Mouse (Mus musculus): ENCODE results near the gene Hoxa11. TPM values are rescaled to one million over a fixed set of nuclear protein-coding genes. Genes with fewer than 3 reads are reported as not detected.

The Hoxa11 gene
- total RNA-seq, 2 experiments from 2014 or later, result not detected

DNA sequence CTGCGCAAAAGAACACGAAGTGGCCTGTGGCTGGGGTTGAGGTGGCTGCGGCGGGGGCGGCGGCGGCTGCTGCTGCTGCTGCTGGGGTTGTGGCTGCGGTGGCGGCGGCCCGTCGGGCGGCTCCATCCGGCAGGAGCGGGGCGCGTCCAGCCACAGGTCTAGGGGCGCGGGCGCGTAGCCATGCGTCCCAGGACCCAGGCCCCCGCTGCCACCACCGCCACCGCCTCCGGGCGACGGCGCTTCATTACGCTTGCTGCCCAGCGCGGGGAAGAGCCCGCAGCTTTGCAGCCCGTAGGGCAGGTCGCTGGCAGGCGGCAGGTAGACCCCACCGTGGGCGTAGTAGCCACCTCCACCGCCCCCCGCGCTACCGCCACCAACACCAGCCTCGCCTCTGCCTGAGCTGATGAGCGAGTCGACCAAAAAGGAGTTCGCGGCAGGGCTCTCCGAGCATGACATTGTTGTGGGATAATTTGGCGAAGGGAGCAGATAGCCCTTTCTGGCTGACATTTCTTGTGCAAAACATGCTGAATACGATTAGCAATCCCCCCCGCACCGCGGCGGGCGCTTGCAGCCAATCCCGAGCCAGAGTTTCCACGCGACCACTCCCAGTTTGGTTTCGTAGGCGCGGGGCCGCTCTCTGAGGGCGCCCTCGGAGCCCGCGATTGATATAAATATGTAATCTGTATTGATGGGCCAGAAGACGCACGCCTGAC, 11.0 kb downstream of the Hoxa11 start:
- DNase-seq, result no peak
- intact Hi-C loops (cut with DNase I), result no loop called here

DNA sequence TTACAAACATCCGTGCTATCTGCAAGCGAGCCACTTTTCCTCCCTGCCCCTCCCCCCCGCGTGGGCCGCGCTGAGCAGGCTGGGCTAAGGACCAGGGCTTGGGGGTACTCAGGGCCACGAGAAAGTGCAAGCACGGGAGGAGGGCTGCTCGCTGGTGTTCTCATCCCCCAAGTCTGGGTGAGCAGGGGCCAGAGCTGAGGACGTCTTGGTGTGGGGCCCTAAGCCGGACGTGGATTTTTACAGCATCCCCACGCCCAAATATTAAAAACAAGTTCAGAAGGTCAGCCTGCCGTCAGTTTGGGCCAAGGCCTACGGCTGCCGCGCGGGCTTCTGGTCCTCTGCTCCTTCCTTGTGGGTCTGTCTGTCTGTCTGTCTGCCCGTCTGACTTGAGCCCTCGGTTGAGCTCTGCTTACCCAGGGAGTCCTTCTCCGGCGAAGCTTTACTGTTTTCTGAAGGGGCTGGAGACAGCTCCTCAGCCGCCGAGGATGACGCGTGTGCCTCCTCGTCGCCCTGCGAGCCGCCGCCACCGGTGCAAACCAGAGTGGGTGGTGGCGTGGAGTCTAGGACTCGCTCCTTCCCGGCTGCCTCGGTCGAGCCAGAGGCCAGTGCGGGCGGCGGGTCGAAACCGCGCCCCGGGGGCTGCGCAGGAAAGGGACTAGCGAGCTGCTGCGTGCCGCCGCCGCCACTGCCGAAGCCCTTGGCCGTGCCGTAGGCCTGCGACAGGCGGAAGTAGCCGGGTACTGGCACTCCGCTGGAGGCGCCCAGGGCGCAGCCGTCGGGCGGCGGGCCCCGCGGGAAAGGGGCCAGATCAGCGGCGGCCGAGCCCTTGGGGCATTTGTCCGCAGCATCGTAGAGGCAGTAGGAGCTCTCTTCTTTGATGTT, 11.8 kb downstream of the Hoxa11 start:
- intact Hi-C loops (cut with DNase I), result no loop called here
- DNase-seq, result no peak

- no peak for DNase-seq
- intact Hi-C loops (cut with DNase I), result no loop called here
These were observed 12.5 kb downstream of the Hoxa11 start for GRCm38 (mm10) chr6:52232984-52233545.

GRCm38 (mm10) chr6:52232568-52232965, 13.0 kb downstream of the Hoxa11 start:
- intact Hi-C loops (cut with DNase I), result no loop called here
- no peak for DNase-seq

- no peak for DNase-seq
- intact Hi-C loops (cut with DNase I), result no loop called here
These were observed 13.6 kb downstream of the Hoxa11 start for GRCm38 (mm10) chr6:52231885-52232567.

DNA sequence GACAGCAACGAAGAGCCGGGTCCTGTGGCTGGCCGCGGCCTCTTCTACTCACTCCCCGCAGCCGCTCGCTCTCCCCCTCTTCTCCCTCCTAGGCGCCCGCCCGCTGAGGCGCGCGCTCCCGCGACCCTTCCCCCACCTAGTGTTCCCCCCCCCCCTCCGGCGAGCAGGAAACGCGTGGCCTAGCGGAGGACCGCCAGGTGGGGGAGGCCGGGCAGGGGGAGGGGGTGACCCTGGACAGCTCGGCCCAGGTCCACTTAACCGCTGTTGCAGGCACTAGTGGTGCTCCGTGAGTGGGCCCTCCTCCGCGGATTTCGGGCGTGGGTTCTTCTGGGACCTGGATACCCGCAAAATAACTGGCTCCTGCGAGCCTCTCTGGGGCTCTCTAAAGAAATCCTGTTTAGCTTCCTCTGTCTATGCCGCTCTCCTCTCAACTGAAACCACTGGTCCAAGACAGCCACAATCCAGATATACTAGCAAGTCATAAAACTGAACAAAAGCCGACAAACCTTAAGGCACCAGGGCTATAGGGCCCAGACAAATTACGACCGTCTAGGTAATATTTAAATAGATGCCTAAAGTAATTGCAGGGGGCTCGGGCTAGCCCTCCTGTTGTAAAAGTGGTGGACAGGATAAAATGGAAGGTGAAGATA, 15.0 kb downstream of the Hoxa11 start, which contains the start of gene Hoxa9:
Gene Hoxa9 (minus strand): TSS at position 574 of the 650 bp plus-strand sequence.
- intact Hi-C loops (cut with DNase I), result no loop called here
- DNase-seq, result no peak

DNA sequence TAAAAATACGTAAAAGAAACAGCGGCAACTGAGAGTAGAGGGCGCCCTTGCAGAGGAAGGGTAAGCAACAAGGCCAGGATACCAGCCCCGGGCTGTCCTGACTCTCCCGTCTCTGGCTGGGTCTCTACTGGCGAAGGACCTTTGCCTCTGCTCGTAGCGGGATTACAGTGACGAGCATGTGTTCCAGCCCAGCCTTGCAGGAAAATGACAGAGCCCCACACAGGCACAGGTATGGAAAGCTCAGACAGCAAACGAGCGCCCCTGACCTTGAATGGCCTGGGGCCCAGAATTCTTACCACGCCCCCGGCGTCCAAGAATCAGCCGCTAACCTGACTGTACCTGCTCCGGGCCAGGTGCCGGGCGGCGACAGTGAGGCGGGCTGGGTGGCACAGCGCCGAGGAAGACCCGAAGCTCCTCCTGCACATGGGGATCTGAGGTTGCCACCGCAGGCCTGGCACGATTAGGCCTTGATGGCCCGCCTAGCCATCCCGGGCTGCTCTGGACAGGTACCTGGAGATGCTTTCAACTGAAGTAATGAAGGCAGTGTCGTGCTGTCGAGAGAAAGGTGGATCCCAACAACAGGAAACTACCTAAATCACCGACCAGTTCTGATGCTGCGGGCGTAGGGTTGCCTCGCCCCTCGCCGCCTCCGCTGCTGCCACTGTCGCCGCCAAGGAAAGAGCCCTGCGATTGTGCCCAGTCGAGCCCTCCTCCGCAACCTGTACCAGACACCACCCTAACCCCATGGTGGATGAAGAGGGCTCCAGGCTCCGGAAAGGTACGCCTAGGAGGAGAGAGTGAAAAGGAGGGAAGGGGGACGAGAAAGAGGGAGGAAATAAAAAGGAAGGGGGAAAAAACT, 15.8 kb downstream of the Hoxa11 start:
- no peak for DNase-seq
- intact Hi-C loops (cut with DNase I), result no loop called here

GRCm38 (mm10) chr6:52228475-52229465, 16.8 kb downstream of the Hoxa11 start:
- no peak for DNase-seq
- intact Hi-C loops (cut with DNase I), result no loop called here

GRCm38 (mm10) chr6:52227470-52228222, 18.0 kb downstream of the Hoxa11 start:
- DNase-seq, result no peak
- intact Hi-C loops (cut with DNase I), result no loop called here

DNA sequence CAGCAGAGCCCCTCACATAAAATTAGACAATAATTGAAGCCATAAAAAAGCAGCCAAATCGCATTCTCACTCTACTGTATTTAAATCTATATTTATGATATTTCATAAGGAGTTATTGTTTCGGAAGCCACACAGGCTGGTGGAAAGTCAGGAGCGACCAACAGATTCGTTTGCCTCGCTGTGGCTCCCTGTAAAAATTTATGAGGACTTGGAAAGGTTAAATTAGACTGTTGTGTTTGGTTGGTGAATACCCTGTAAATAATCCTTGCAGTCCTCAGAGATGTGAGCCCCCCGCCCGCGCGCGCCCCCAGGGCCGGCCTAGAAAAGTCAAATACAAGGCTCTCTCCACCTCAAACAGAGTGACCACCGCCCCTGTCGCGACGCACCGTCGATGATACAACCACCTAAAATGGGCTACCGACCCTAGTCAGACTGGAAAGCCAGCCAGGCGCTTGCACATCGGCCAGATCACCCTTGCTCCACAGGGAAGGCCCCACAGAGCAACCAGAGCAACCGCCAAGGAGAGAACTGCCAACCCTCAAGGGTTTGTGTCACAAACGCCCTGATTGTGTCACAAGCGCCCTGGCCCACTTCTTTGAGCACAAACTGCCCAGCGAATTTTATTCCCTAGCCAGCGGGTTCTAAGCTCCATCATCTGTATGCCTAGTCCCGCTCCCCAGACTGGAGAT, 18.9 kb downstream of the Hoxa11 start:
- no peak for DNase-seq
- intact Hi-C loops (cut with DNase I), result no loop called here

DNA sequence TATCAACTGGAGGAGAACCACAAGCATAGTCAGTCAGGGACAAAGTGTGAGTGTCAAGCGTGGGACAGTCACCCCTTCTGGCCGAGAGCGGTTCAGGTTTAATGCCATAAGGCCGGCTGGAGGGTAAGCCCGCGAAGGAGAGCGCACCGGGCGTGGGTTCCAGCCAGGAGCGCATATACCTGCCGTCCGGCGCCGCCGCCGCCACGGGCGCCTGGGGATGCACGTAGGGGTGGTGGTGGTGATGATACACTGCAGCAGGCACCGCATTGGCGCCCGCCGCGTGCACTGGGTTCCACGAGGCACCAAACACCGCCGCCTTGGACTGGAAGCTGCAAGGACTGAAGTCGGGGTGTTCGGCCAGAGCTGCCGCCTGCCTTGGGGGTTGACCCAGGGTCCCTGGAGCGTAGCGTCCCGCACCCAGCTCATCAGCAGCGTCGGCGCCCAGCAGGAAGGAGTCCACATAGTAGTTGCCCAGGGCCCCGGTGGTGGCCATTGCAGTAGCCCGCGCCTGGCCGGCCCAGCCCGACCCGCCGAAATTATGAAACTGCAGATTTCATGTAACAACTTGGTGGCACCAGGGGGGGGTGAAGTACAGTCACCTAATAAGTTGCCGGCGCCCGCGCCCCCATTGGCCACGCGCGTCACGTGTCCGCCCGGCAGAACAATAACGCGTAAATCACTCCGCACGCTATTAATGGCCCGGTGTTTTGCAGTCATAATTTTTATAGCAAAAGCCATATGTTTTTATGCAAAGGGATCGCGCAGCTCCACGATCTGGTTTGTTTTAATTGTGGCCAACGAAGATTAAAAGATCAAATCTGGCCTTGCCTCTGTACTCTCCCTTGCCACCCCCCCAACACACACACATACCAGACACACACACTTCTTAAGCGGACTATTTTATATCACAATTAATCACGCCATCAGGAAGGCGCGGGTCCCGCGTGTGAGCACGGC, 19.7 kb downstream of the Hoxa11 start:
- no peak for DNase-seq
- intact Hi-C loops (cut with DNase I), result no loop called here

GRCm38 (mm10) chr6:52224895-52225611, 20.6 kb downstream of the Hoxa11 start:
- DNase-seq, result no peak
- intact Hi-C loops (cut with DNase I), result loop anchor here (5.0 kb wide), 2 partner anchors 643 to 1053 kb away; no protein-coding TSS in a partner anchor

DNA sequence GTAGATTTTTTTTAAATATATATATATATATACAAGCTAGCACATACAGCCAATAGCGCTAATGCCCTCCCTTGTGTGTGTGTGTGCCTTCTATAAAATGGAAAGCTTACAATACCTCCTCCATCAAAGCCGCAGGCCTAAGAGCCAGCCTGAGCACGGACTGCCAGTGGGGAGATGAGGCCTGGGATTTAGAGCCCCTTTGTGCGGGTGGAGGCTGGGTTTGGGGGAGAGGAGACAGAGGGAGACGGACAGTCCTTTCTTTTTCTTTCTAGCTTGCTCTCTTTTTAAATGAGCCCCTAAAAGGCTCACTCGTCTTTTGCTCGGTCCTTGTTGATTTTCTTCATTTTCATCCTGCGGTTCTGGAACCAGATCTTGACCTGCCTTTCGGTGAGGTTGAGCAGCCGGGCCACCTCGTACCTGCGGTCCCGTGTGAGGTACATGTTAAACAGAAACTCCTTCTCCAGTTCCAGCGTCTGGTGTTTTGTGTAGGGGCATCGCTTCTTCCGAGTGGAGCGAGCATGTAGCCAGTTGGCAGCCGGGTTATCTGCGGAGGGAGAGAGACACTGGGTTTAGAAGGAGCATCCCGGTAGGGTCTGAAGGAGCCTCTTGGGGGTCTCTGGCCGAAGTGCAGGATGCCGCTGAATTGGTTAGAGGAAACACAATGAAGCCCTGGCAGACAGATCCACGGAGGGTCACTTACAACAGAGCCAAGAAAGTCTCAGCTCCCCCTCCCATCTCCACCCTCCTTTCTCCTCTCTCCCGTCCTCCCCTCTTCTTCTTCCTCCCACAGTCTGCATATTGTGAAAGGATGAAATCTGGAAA, 21.5 kb downstream of the Hoxa11 start:
- intact Hi-C loops (cut with DNase I), result loop anchor here (5.0 kb wide), 2 partner anchors 642 to 1052 kb away; no protein-coding TSS in a partner anchor

GRCm38 (mm10) chr6:52222729-52223128, 22.9 kb downstream of the Hoxa11 start:
- intact Hi-C loops (cut with DNase I), result loop anchor here (5.0 kb wide), 2 partner anchors 640 to 1050 kb away; no protein-coding TSS in a partner anchor

More for the DNA sequence above, 21.5 kb downstream of the Hoxa11 start:
- no peak for DNase-seq

More at GRCm38 (mm10) chr6:52222729-52223128, 22.9 kb downstream of the Hoxa11 start:
- no peak for DNase-seq
